8 mouse cellular contexts compared by ENCODE assay signal in genomic region chr6:83711067-83711675, GRCm38 (mm10). TPM values are rescaled to one million over a fixed set of nuclear protein-coding genes. Genes with fewer than 3 reads are reported as not detected.
DNase-seq lines count a peak whose midpoint lies in the region; ATAC-seq and TF ChIP-seq lines count a peak whose summit lies in the region.

Gene Vax2, plus strand, starts transcription at chr6:83711264.

- H3K36me3 ChIP-seq in embryonic facial prominence, embryonic 12.5 days: no peaks in the 10 kb centered on the region
- H3K36me3 ChIP-seq in heart, embryonic 14.5 days (ENCODE audit: control insufficient read depth, insufficient read depth, low read length): no peaks in the 10 kb centered on the region
- H3K36me3 ChIP-seq in kidney, postnatal 0 days (ENCODE audit: insufficient read depth, low read length): no peaks in the 10 kb centered on the region
- H3K36me3 ChIP-seq in stomach, embryonic 15.5 days: no peaks in the 10 kb centered on the region

- peaks cover 99% of the 10 kb centered on the region for H3K27me3 ChIP-seq in embryonic facial prominence, embryonic 12.5 days
- H3K27me3 ChIP-seq in heart, embryonic 14.5 days (ENCODE audit: control insufficient read depth, insufficient read depth, low read length): peaks cover 98% of the 10 kb centered on the region
- H3K27me3 ChIP-seq in kidney, postnatal 0 days (ENCODE audit: insufficient read depth, low read length): peaks cover 97% of the 10 kb centered on the region
- H3K27me3 ChIP-seq in stomach, embryonic 15.5 days (replicated peaks): peaks cover 99% of the 10 kb centered on the region

- DNase-seq in ovary, postnatal 36 days (ENCODE audit: low spot score): peak; percentile 69
- DNase-seq in ovary, postnatal 14 days (ENCODE audit: low spot score): no peak
- DNase-seq in kidney, postnatal 0 days (ENCODE audit: low spot score): peak; percentile 68
- DNase-seq in lung, postnatal 4 days: peak; percentile 60 to 75
- DNase-seq in frontal cortex, adult 2 months (ENCODE audit: extremely low spot score in 1 of 2, low spot score in 1 of 2): no peak

- H3K4me3 ChIP-seq in embryonic facial prominence, embryonic 12.5 days: peak within 1 kb of the TSS; percentile 42
- H3K4me3 ChIP-seq in heart, embryonic 14.5 days (ENCODE audit: control insufficient read depth in 1 of 2, insufficient read depth in 1 of 2, low read depth in 1 of 2, low read length in 2 of 2): peak within 1 kb of the TSS; percentile 37 to 48
- peak within 1 kb of the TSS; percentile 35 for H3K4me3 ChIP-seq in kidney, postnatal 0 days (replicated peaks; ENCODE audit: low read depth, low read length)
- peak within 1 kb of the TSS; percentile 41 for H3K4me3 ChIP-seq in stomach, embryonic 15.5 days (replicated peaks)

- ATAC-seq in embryonic facial prominence, embryonic 12.5 days (ENCODE audit: insufficient number of reproducible peaks, insufficient read depth, low FRiP score, low TSS enrichment): peak; percentile 86
- peak; percentile 67 for ATAC-seq in heart, embryonic 14.5 days (ENCODE audit: insufficient number of reproducible peaks, insufficient read depth, low FRiP score, low read depth)
- ATAC-seq in kidney, postnatal 0 days (replicated peaks; ENCODE audit: low FRiP score, low read depth): peak; percentile 47
- peak; percentile 80 for ATAC-seq in stomach, embryonic 15.5 days (ENCODE audit: insufficient read depth, low FRiP score, low read depth)

- H3K4me1 ChIP-seq in embryonic facial prominence, embryonic 12.5 days: peaks cover 16% of the 10 kb centered on the region
- H3K4me1 ChIP-seq in heart, embryonic 14.5 days (ENCODE audit: control insufficient read depth in 2 of 2, insufficient read depth in 2 of 2, low read length in 2 of 2): peaks cover 10 to 13% of the 10 kb centered on the region in 2 experiments
- H3K4me1 ChIP-seq in kidney, postnatal 0 days (replicated peaks; ENCODE audit: insufficient read depth, low read length): peaks cover 8% of the 10 kb centered on the region; the same call in 1 of the 2 replicates
- peaks cover 22% of the 10 kb centered on the region for H3K4me1 ChIP-seq in stomach, embryonic 15.5 days

- H3K9ac ChIP-seq in embryonic facial prominence, embryonic 12.5 days: 0 out of 2 replicates have a peak within 1 kb of the TSS, but pooled peaks have one; percentile 27
- H3K9ac ChIP-seq in heart, embryonic 14.5 days (ENCODE audit: low read length): no peak within 1 kb of the TSS
- H3K9ac ChIP-seq in kidney, postnatal 0 days (ENCODE audit: low read depth, low read length): no peak within 1 kb of the TSS
- H3K9ac ChIP-seq in stomach, embryonic 15.5 days: no peak within 1 kb of the TSS

- no peak within 1 kb of the TSS for H3K27ac ChIP-seq in embryonic facial prominence, embryonic 12.5 days
- H3K27ac ChIP-seq in heart, embryonic 14.5 days (replicated peaks in 1 of 2; ENCODE audit: control insufficient read depth in 1 of 2, insufficient read depth in 1 of 2, low read depth in 2 of 2, low read length in 2 of 2): no peak within 1 kb of the TSS
- H3K27ac ChIP-seq in kidney, postnatal 0 days: no peak within 1 kb of the TSS
- H3K27ac ChIP-seq in stomach, embryonic 15.5 days: no peak within 1 kb of the TSS

- peak within 1 kb of the TSS; percentile 69 for H3K4me2 ChIP-seq in embryonic facial prominence, embryonic 12.5 days (replicated peaks)
- peak within 1 kb of the TSS; percentile 81 for H3K4me2 ChIP-seq in heart, embryonic 14.5 days (ENCODE audit: low read length)
- peak within 1 kb of the TSS; percentile 62 for H3K4me2 ChIP-seq in kidney, postnatal 0 days (ENCODE audit: low read length)
- peak within 1 kb of the TSS; percentile 82 for H3K4me2 ChIP-seq in stomach, embryonic 15.5 days

- WGBS in embryonic facial prominence, embryonic 12.5 days: 1% methylated on average over 46 of the region's 46 CpGs
- WGBS in heart, embryonic 14.5 days: under 1% methylated on average over 46 of the region's 46 CpGs
- WGBS in kidney, postnatal 0 days: under 1% methylated on average over 46 of the region's 46 CpGs
- 2% methylated on average over 45 of the region's 46 CpGs for WGBS in stomach, embryonic 15.5 days

- TF ChIP-seq CTCF in kidney, postnatal 0 days (IDR thresholded peaks at IDR 0.05; ENCODE audit: low read depth): no peak

- no peaks in the 10 kb centered on the region for H3K9me3 ChIP-seq in embryonic facial prominence, embryonic 12.5 days
- H3K9me3 ChIP-seq in heart, embryonic 14.5 days (ENCODE audit: control insufficient read depth, low read length): no peaks in the 10 kb centered on the region
- H3K9me3 ChIP-seq in kidney, postnatal 0 days (replicated peaks; ENCODE audit: low read length): no peaks in the 10 kb centered on the region
- no peaks in the 10 kb centered on the region for H3K9me3 ChIP-seq in stomach, embryonic 15.5 days

RNA-seq across cellular contexts. Expression of gene Vax2, which starts in this region (rescaled TPM):
- 7.4 and 8.9 TPM in 2 replicates for polyA plus RNA-seq in embryonic facial prominence, embryonic 12.5 days (2016; fragmentation: Nextera tagmentation; extraction: Ambion mirVana)
- polyA plus RNA-seq in heart, embryonic 14.5 days (2014; fragmentation: Nextera tagmentation; extraction: Ambion mirVana): not detected in 2 replicates
- not detected in 2 replicates for polyA plus RNA-seq in kidney, postnatal 0 days (2015; fragmentation: Nextera tagmentation; extraction: Ambion mirVana)
- polyA plus RNA-seq in stomach, embryonic 15.5 days (2015; fragmentation: Nextera tagmentation; extraction: Ambion mirVana): not detected in 2 replicates
- not detected in 2 replicates for polyA plus RNA-seq in frontal cortex, adult 2 months (2012; rRNA removed)

Comparison
In these comparisons a context has a peak if more than half of its experiments do, and no peak if none do; other contexts are left out.
1. DNase-seq: peak in ovary, postnatal 36 days (single experiment) and lung, postnatal 4 days (2 of 2); none in ovary, postnatal 14 days (single experiment) and frontal cortex, adult 2 months (0 of 2).
2. Peak in ATAC-seq, H3K4me3 ChIP-seq and H3K4me2 ChIP-seq in heart, embryonic 14.5 days; RNA of the gene not detected or under 1 TPM.
3. Peak in DNase-seq, ATAC-seq, H3K4me3 ChIP-seq and H3K4me2 ChIP-seq in kidney, postnatal 0 days; RNA of the gene not detected or under 1 TPM.
4. Peak in ATAC-seq, H3K4me3 ChIP-seq and H3K4me2 ChIP-seq in stomach, embryonic 15.5 days; RNA of the gene not detected or under 1 TPM.
5. Peak in every context shown above with its lines, with median percentiles within 50 percentile points of each other: ATAC-seq, H3K4me2 ChIP-seq and H3K4me3 ChIP-seq.